Mouse (Mus musculus) heart, postnatal 14 days (tissue): ENCODE measurements around the gene Tanc1. TPM values are rescaled to one million over a fixed set of nuclear protein-coding genes. Genes with fewer than 3 reads are reported as not detected.
A peak's percentile ranks its signal among the peaks of the same experiment; 100 is the strongest.

Source experiments
- DNase-seq, 2 experiments: peaks; one replicate each; pipeline ENCODE4 v3.0.0; 2021 to 2022
- intact Hi-C: fragments of 180-260 bp; cut with DNase I; formaldehyde crosslinking; loops from one replicate; pipeline ENCODE4 v1.15.1; 2025
- total RNA-seq, 2 experiments: library from RNA; stranded (reverse); gene quantifications; 2 replicates each; pipeline ENCODE4 v1.2.3; 2021

Gene Tanc1
- total RNA-seq, 2 experiments from 2014 or later = 31.9 to 37.8 TPM

DNA sequence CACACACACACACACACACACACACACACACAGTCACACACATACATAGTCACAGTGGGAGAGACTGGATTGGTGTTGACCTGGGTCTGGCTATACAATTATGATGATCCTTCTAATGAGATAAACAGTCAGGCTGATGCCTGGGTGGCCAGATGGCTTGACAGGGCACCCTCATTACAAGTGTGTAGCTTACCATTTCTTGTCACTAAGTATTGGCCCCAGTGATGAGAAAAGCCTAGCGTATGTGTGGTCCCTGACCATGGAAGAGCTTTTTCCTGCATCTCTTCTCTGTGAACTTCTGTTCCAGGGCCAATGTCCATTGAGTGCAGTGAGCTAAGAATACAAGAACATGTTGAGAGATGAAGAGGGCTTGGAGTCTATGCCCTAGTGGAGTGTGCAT is 200.8 kb downstream of the Tanc1 start:
- intact Hi-C loops = loop anchor here (1.0 kb wide), 1 partner anchor 270 kb away; no protein-coding TSS in a partner anchor
- no peak for DNase-seq

DNA sequence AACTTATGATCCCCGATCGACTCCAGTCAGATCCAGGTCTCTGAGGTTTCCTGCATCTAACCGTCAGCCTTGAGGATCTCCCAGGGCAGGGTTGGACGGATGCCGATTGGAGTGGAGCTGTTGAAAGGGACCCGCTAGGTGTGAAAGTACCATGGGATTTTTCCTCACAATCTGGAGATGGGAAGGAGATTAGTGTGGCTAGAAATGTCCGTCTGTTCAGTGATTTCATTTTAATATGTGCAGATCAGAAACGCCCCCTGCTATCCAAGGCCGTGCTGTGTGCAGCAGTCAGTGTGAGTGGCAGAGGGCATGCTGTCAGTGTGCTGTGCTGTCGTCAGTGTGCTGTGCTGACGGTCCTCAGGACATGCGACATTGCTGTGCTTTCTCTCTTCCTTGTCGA is 201.6 kb downstream of the Tanc1 start:
- intact Hi-C loops = loop anchor here (1.0 kb wide), 1 partner anchor 271 kb away; no protein-coding TSS in a partner anchor
- no peak for DNase-seq

GRCm38 (mm10) chr2:59814997-59815396 is 203.2 kb downstream of the Tanc1 start:
- no peak for DNase-seq
- intact Hi-C loops = no loop called here

DNA sequence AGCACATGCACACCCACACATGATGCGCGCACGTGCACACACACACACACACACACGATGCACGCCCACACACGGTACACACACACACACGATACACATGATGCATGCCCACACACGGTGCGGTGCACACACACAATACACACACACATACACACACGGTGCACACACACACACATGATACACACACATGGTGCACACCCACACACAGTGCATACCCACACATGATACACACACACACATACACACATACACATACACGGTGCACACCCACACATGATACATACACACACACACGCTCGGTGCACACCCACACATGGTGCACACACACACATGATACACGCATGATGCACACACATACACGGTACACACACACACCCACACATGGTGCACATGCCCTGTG is 206.8 kb downstream of the Tanc1 start:
- intact Hi-C loops = no loop called here

DNA sequence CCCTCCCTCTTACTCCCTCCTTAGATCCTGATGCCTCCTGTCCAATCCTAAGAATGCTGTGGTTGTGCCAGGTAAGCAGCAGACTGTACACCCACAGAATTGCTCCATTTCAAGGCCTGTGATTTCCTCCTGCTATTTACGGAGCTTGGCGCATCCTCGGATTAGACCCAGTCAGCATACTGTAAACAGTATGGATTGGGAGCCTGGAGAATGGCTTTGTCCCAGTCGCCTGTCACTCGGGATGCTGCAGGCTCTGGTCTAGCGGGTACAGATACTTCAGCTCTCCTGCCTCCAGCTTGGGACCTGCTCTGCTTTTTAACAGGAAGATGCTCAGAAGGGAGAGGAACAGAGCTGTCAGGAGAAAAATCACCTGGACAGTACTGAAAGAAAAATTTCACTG is 207.6 kb downstream of the Tanc1 start:
- no peak for DNase-seq
- intact Hi-C loops = no loop called here

More for the DNA sequence above, 206.8 kb downstream of the Tanc1 start:
- DNase-seq = no peak

- no peak for DNase-seq
- intact Hi-C loops = no loop called here
Observed at GRCm38 (mm10) chr2:59820088-59820487, 208.2 kb downstream of the Tanc1 start.

DNA sequence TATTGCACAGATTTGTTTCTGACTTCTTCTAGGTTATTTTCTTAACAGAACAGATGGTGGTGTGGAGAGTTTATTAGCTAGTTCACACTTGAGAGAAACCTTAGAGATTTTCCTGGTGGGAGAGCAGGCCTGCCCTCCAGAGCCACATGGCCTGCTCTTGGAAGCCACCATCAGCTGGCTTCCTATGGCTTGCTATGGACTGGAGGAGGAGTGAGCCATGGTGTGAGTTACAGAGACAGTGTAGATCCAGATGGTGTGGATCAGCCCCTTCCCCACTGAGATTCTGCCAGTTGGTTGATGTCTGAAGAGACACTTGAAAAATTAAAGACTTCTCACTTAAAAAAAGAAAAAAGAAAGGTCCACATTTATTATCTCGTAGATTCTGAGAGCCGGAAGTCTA is 209.2 kb downstream of the Tanc1 start:
- intact Hi-C loops = no loop called here
- no peak for DNase-seq

DNA sequence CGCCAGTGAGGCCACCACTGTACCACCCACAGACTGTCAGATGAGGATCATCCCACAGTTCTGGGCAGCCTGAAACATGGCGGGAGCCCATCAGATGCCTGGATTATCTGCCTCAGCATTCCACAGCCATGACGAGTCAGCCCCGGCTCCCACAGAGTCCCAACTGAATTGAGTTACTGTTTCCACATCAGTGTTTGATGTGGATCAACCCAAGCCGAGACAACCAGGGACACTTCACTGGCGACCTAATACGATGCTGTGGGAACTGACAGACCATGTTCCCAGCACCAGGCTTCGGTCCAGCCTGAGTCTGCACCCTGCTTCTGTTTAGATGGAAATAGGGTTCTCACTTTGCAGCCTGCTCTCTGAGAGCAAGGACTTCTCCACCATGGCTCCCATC is 212.4 kb downstream of the Tanc1 start:
- peak in 1 of 2 experiments; percentile 54 for DNase-seq
- intact Hi-C loops = no loop called here

- intact Hi-C loops = loop anchor here (5.0 kb wide), 1 partner anchor 382 kb away; the partner anchor contains the start of genes Baz2b and March7
- DNase-seq = no peak
Observed at GRCm38 (mm10) chr2:59825380-59825779, 213.5 kb downstream of the Tanc1 start.

DNA sequence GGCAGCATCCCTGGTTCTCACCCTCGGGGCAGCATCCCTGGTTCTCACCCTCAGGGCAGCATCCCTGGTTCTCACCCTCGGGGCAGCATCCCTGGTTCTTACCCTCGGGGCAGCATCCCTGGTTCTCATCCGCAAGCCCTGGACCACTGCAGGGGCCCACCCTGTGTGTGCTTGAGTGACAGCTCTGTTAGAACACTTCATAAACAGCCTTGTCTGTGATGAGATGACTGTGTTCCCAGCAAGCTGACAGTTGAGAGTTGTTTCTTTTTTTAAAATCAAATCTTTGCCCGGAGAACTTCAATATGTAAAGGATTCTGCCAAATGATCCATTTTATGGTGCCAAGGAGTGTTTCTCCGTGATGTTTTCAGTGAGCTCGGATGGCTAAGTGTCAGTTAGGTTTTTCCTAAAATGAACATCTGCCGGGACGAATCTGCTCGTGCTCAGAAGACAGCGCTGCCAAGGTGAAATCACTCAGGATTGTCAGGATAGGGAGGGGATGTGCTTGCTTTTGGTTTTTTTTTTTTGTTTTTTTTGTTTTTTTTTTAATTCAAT is 216.3 kb downstream of the Tanc1 start:
- intact Hi-C loops = loop anchor here (5.0 kb wide), 1 partner anchor 379 kb away; the partner anchor contains the start of genes Baz2b and March7
- no peak for DNase-seq

DNA sequence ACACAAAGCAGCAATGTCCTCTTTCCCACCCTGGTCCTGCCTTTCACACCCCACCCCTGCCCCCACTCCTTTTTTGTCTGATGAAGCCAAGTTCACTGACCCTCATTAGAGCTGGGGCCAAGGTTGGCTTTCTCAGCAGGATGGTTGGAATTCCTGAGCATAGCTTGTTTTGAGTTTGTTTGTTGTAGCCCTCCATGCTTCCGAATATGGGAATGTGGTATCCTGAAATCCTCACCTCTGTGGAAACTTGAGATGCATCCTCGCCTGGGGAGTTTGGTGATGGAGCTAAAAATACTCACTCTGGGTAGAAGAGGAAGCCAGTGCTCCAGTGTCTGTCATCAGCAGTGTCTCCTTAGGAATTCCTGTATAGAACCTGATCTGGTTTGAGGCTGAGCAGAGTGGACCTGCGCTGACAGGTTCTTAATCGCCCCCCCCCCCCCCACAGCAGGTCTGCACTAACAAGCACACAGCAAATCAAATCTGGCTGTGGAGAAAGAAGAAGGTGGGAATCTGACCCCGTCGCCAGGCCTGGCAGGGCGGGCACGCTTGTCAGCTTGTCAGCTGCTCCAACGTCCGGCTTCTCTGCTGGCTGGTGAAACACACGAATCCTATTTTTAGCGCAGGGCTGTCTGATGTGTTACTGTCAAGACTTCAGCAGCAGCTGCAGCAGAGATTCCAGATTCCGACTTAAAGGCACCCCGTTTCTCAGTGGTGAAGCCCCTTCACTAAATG is 217.1 kb downstream of the Tanc1 start:
- peak; percentile 65 to 78 for DNase-seq
- intact Hi-C loops = loop anchor here (5.0 kb wide), 1 partner anchor 378 kb away; the partner anchor contains the start of genes Baz2b and March7

GRCm38 (mm10) chr2:59829718-59830117 is 217.9 kb downstream of the Tanc1 start:
- intact Hi-C loops = loop anchor here (5.0 kb wide), 1 partner anchor 378 kb away; the partner anchor contains the start of genes Baz2b and March7
- no peak for DNase-seq

GRCm38 (mm10) chr2:59830151-59830550 is 218.3 kb downstream of the Tanc1 start:
- DNase-seq = peak in 1 of 2 experiments; percentile 60
- intact Hi-C loops = no loop called here

GRCm38 (mm10) chr2:59830940-59831339 is 219.1 kb downstream of the Tanc1 start:
- no peak for DNase-seq
- intact Hi-C loops = no loop called here

GRCm38 (mm10) chr2:59831831-59832230 is 220.0 kb downstream of the Tanc1 start:
- DNase-seq = no peak
- intact Hi-C loops = no loop called here

GRCm38 (mm10) chr2:59838825-59839224 is 227.0 kb downstream of the Tanc1 start:
- intact Hi-C loops = no loop called here
- no peak for DNase-seq

GRCm38 (mm10) chr2:59839755-59840154 is 227.9 kb downstream of the Tanc1 start:
- no peak for DNase-seq
- intact Hi-C loops = no loop called here

GRCm38 (mm10) chr2:59840191-59840590 is 228.3 kb downstream of the Tanc1 start:
- no peak for DNase-seq
- intact Hi-C loops = no loop called here

GRCm38 (mm10) chr2:59841189-59841939 is 229.5 kb downstream of the Tanc1 start:
- intact Hi-C loops = no loop called here
- DNase-seq = peak in 1 of 2 experiments; percentile 43

DNA sequence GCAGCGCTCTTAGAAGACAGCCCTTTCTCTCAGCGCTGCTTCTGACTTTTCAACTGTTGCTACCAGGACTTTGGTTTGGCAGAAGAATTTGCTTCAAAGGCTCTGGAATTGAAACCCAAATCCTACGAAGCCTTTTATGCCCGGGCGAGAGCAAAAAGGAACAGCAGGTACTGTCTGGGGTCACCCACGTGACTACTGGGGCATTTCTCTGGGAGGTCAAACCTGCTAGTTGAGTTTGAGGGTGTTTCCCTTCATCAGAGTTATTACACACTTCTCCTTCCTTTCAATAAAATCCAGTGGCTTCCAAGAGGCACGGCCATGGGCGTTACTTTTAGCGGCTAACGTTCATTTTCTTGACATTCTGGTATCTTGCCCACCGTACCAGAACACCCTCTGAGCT is 230.1 kb downstream of the Tanc1 start:
- no peak for DNase-seq
- intact Hi-C loops = no loop called here

DNA sequence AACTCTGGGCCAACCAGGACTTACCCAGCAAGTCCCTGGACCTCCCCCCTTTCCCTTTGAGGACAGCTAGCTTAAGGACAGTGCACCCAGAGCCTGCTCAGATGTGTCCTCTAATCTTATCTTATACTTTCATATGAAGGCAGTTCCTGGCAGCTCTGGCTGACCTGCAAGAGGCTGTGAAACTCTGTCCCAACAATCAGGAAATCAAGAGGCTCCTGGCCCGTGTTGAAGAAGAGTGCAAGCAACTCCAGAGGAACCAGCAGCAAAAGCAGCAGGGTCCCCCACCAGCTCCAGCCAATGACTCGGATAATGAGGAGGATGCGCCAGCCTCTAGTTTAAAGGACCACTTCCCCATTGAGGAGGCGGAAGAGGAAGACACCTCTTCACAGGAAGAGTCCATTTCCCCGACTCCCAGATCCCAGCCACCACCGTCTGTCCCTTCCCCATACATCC is 230.7 kb downstream of the Tanc1 start:
- intact Hi-C loops = no loop called here

More for the DNA sequence above, 230.7 kb downstream of the Tanc1 start:
- no peak for DNase-seq
